ENCODE assay signal across 8 mouse cellular contexts in the genomic region with DNA sequence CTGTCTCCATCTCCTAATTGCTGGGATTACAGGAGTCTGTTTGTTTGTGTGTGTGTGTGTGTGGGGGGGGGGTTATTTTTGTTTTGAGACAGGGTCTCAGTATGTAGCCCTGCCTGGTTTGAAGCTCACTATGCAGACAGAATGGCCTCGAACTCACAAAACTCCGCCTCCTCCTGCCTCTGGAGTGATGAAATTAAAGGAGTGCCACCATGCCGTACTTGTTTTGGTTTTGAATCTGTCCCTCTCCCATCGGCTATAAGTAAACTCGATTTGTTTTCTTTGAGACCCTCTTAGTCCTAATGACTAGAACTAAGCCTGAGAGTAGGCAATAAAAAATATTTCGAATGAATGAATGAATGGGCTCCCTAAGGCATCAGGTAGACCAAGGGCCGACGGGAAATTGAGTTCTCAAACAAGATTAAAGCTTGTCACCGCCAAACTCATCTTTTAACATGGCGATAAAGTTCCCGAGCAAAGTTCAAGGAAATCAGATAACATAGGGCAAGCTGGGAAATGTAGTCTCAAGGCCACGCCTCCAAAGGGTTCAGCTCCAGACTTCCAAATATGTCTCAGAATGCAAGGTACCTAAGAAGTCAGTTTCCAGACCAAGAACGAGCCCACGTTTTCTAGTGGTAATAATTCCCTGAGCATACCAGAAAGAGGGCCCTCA. TPM values are rescaled to one million over a fixed set of nuclear protein-coding genes. Genes with fewer than 3 reads are reported as not detected.
DNase-seq lines count a peak whose midpoint lies in the region; ATAC-seq and TF ChIP-seq lines count a peak whose summit lies in the region.

No protein-coding gene starts in this region.

- TF ChIP-seq CTCF in E14TG2a.4 (conservative IDR thresholded peaks at IDR 0.05; ENCODE audit: low read length): no peak
- TF ChIP-seq CTCF in cerebellum, adult 2 months (IDR thresholded peaks at IDR 0.05; ENCODE audit: borderline replicate concordance, insufficient read depth, low read depth, low read length): no peak

- peaks cover 3% of the 10 kb centered on the region; the same call in 1 of the 2 replicates for H3K27me3 ChIP-seq in E14TG2a.4 (ENCODE audit: insufficient read depth, low read length)
- H3K27me3 ChIP-seq in cerebellum, adult 2 months (ENCODE audit: control insufficient read depth, insufficient read depth, low read length): no peaks in the 10 kb centered on the region
- H3K27me3 ChIP-seq in heart, embryonic 11.5 days (ENCODE audit: control insufficient read depth, insufficient read depth, low read length): no peaks in the 10 kb centered on the region
- H3K27me3 ChIP-seq in lung, embryonic 16.5 days (ENCODE audit: control insufficient read depth, insufficient read depth, low read depth, low read length): no peaks in the 10 kb centered on the region

- peaks cover 59% of the 10 kb centered on the region for H3K4me1 ChIP-seq in E14TG2a.4 (replicated peaks; ENCODE audit: low read depth, low read length)
- H3K4me1 ChIP-seq in cerebellum, adult 2 months (ENCODE audit: control insufficient read depth, insufficient read depth, low read length): peaks cover 14% of the 10 kb centered on the region
- H3K4me1 ChIP-seq in heart, embryonic 11.5 days (ENCODE audit: control insufficient read depth, insufficient read depth, low read length): peaks cover 33% of the 10 kb centered on the region
- peaks cover 26% of the 10 kb centered on the region for H3K4me1 ChIP-seq in lung, embryonic 16.5 days (replicated peaks; ENCODE audit: control insufficient read depth, insufficient read depth, low read length)

- ATAC-seq in heart, embryonic 11.5 days (replicated peaks; ENCODE audit: insufficient number of reproducible peaks, low FRiP score, low TSS enrichment): no peak
- ATAC-seq in lung, embryonic 16.5 days (ENCODE audit: low read depth): no peak

- H3K9me3 ChIP-seq in E14TG2a.4 (ENCODE audit: low read length): no peaks in the 10 kb centered on the region
- no peaks in the 10 kb centered on the region for H3K9me3 ChIP-seq in heart, embryonic 11.5 days (replicated peaks; ENCODE audit: control insufficient read depth, low read length)
- H3K9me3 ChIP-seq in lung, embryonic 16.5 days (ENCODE audit: control insufficient read depth, low read length): no peaks in the 10 kb centered on the region

- DNase-seq in heart, adult 11 months: peak; percentile 96
- no peak for DNase-seq in heart, postnatal 36 days
- DNase-seq in cerebellum, adult 2 months: peak; percentile 50 to 87
- DNase-seq in large intestine, adult 2 months (ENCODE audit: low read depth, low spot score): peak; percentile 70
- DNase-seq in telencephalon, adult 2 months (ENCODE audit: low read depth, low spot score): peak; percentile 94

- intact Hi-C loops in heart, postnatal 36 days (cut with DNase I): no loop called here

- H3K36me3 ChIP-seq in E14TG2a.4 (ENCODE audit: insufficient read depth, low read length): peaks cover 23% of the 10 kb centered on the region
- H3K36me3 ChIP-seq in heart, embryonic 11.5 days (ENCODE audit: control insufficient read depth, insufficient read depth, low read length): no peaks in the 10 kb centered on the region
- no peaks in the 10 kb centered on the region for H3K36me3 ChIP-seq in lung, embryonic 16.5 days (ENCODE audit: control insufficient read depth, insufficient read depth, low read length)

- H3K9ac ChIP-seq in heart, embryonic 11.5 days (ENCODE audit: low read depth, low read length): peak overlapping the region; percentile 76
- H3K9ac ChIP-seq in lung, embryonic 16.5 days (ENCODE audit: low read length): peak overlapping the region; percentile 91

- WGBS in cerebellum, adult 2 months: 8% methylated on average over 14 of the region's 14 CpGs
- whole genome bisulfite sequencing in heart, embryonic 11.5 days (ENCODE audit: insufficient replicate concordance): 8% methylated on average over 14 of the region's 14 CpGs
- WGBS in large intestine, adult 2 months: 8% methylated on average over 14 of the region's 14 CpGs
- 10% methylated on average over 14 of the region's 14 CpGs for WGBS in lung, embryonic 16.5 days

- peak overlapping the region; percentile 92 for H3K4me3 ChIP-seq in E14TG2a.4 (replicated peaks; ENCODE audit: low read length)
- H3K4me3 ChIP-seq in cerebellum, adult 2 months (replicated peaks; ENCODE audit: insufficient read depth, low read depth, low read length): peak overlapping the region; percentile 99
- H3K4me3 ChIP-seq in heart, embryonic 11.5 days (ENCODE audit: low read depth, low read length): peak overlapping the region; percentile 73
- H3K4me3 ChIP-seq in lung, embryonic 16.5 days (ENCODE audit: low read length): peak overlapping the region; percentile 73

- no peak for TF ChIP-seq POLR2A in cerebellum, adult 2 months (IDR thresholded peaks at IDR 0.05; ENCODE audit: borderline replicate concordance, insufficient read depth, low read length)

- no peak overlapping the region; the same call in 1 of the 2 replicates for H3K27ac ChIP-seq in cerebellum, adult 2 months (ENCODE audit: insufficient read depth, low read length)
- H3K27ac ChIP-seq in heart, embryonic 11.5 days (ENCODE audit: low read depth, low read length): peak overlapping the region; percentile 89; the same call in 1 of the 2 replicates
- H3K27ac ChIP-seq in lung, embryonic 16.5 days (ENCODE audit: low read length): no peak overlapping the region; the same call in 1 of the 2 replicates

- H3K4me2 ChIP-seq in heart, embryonic 11.5 days: peak overlapping the region; percentile 92
- peak overlapping the region; percentile 55 for H3K4me2 ChIP-seq in lung, embryonic 16.5 days (ENCODE audit: low read depth, low read length)

RNA-seq across cellular contexts. Expression of gene Ppp1r12c, which starts 1.1 kb away (rescaled TPM):
- total RNA-seq in heart, postnatal 36 days (2021): 10 to 100 TPM; 59.7 to 62.2 TPM
- polyA plus RNA-seq in cerebellum, adult 2 months (2012; rRNA removed): 111 and 120 TPM in 2 replicates
- polyA plus RNA-seq in heart, embryonic 11.5 days (2014; fragmentation: Nextera tagmentation; extraction: Ambion mirVana): 32.9 and 33.4 TPM in 2 replicates
- 42.8 and 51.7 TPM in 2 replicates for polyA plus RNA-seq in large intestine, adult 2 months (2012; rRNA removed)
- 20.1 and 21.0 TPM in 2 replicates for polyA plus RNA-seq in lung, embryonic 16.5 days (2015; fragmentation: Nextera tagmentation; extraction: Ambion mirVana)

RNA-seq across cellular contexts. Expression of gene Tnnt1, which starts 13.6 kb away (rescaled TPM):
- total RNA-seq in heart, postnatal 36 days (2021): 10 to 100 TPM; 20.0 to 21.3 TPM
- 2.9 and 6.7 TPM in 2 replicates for polyA plus RNA-seq in cerebellum, adult 2 months (2012; rRNA removed)
- polyA plus RNA-seq in heart, embryonic 11.5 days (2014; fragmentation: Nextera tagmentation; extraction: Ambion mirVana): 260 and 262 TPM in 2 replicates
- polyA plus RNA-seq in large intestine, adult 2 months (2012; rRNA removed): 0.74 and 1.7 TPM in 2 replicates
- polyA plus RNA-seq in lung, embryonic 16.5 days (2015; fragmentation: Nextera tagmentation; extraction: Ambion mirVana): 28.6 and 34.6 TPM in 2 replicates

RNA-seq across cellular contexts. Expression of gene Tnni3, which starts 21.5 kb away (rescaled TPM):
- over 10,000 TPM in 1 of 2 experiments, 1,000 to 10,000 TPM in 1; 9,756 to 10,673 TPM for total RNA-seq in heart, postnatal 36 days (2021)
- polyA plus RNA-seq in cerebellum, adult 2 months (2012; rRNA removed): 5.4 and 9.5 TPM in 2 replicates
- 1,570 and 1,662 TPM in 2 replicates for polyA plus RNA-seq in heart, embryonic 11.5 days (2014; fragmentation: Nextera tagmentation; extraction: Ambion mirVana)
- 1.5 and 1.9 TPM in 2 replicates for polyA plus RNA-seq in large intestine, adult 2 months (2012; rRNA removed)
- polyA plus RNA-seq in lung, embryonic 16.5 days (2015; fragmentation: Nextera tagmentation; extraction: Ambion mirVana): 77.2 and 102 TPM in 2 replicates

RNA-seq across cellular contexts. Expression of gene Dnaaf3, which starts 29.7 kb away (rescaled TPM):
- total RNA-seq in heart, postnatal 36 days (2021): 1 to 10 TPM; 2.0 to 3.0 TPM
- 1.1 and 1.4 TPM in 2 replicates for polyA plus RNA-seq in cerebellum, adult 2 months (2012; rRNA removed)
- 0.19 and 0.44 TPM in 2 replicates for polyA plus RNA-seq in heart, embryonic 11.5 days (2014; fragmentation: Nextera tagmentation; extraction: Ambion mirVana)
- 2.4 and 3.5 TPM in 2 replicates for polyA plus RNA-seq in large intestine, adult 2 months (2012; rRNA removed)
- 4.7 TPM in 2 replicates for polyA plus RNA-seq in lung, embryonic 16.5 days (2015; fragmentation: Nextera tagmentation; extraction: Ambion mirVana)

RNA-seq across cellular contexts. Expression of gene Eps8l1, which starts 42.1 kb away (rescaled TPM):
- 1 to 10 TPM; 1.5 to 3.5 TPM for total RNA-seq in heart, postnatal 36 days (2021)
- 10.6 and 20.6 TPM in 2 replicates for polyA plus RNA-seq in cerebellum, adult 2 months (2012; rRNA removed)
- polyA plus RNA-seq in heart, embryonic 11.5 days (2014; fragmentation: Nextera tagmentation; extraction: Ambion mirVana): 2.8 and 4.6 TPM in 2 replicates
- polyA plus RNA-seq in large intestine, adult 2 months (2012; rRNA removed): 0.81 and 1.7 TPM in 2 replicates
- 21.3 and 23.6 TPM in 2 replicates for polyA plus RNA-seq in lung, embryonic 16.5 days (2015; fragmentation: Nextera tagmentation; extraction: Ambion mirVana)

Comparison
In these comparisons a context has a peak if more than half of its experiments do, and no peak if none do; other contexts are left out.
1. DNase-seq: peak in heart, adult 11 months (single experiment), cerebellum, adult 2 months (2 of 2), large intestine, adult 2 months (single experiment) and telencephalon, adult 2 months (single experiment); none in heart, postnatal 36 days (0 of 2).
2. RNA of gene Tnni3, which starts 21.5 kb away (polyA plus RNA-seq): 1,570 to 1,662 TPM in heart, embryonic 11.5 days; 77.2 to 102 TPM in lung, embryonic 16.5 days, 5.4 to 9.5 TPM in cerebellum, adult 2 months and 1.5 to 1.9 TPM in large intestine, adult 2 months; every median in the first group is over 10 times any median in the second.
3. Peak in every context shown above with its lines, with median percentiles within 50 percentile points of each other: H3K4me3 ChIP-seq.